Mouse (Mus musculus) forebrain, embryonic 14.5 days (tissue): ENCODE results near the gene Ppm1k. TPM values are rescaled to one million over a fixed set of nuclear protein-coding genes. Genes with fewer than 3 reads are reported as not detected.
A peak's percentile ranks its signal among the peaks of the same experiment; 100 is the strongest.

Experiments used
- ATAC-seq: fragments of 200-750 bp; cut with Nextera tagmentation; 2 replicates; pipeline ENCODE4 v1.8.0; 2017; ENCODE audit warnings: mild to moderate bottlenecking, moderate library complexity
- DNase-seq: peaks from one replicate; pipeline ENCODE4 v3.0.0-alpha.2; 2015; ENCODE audit warnings: low spot score
- H3K27ac ChIP-seq: fragments of 300-500 bp; sonication (generic); 2 replicates; pipeline ENCODE4 v1.5.1; 2014; ENCODE audit warnings: low read depth, mild to moderate bottlenecking, control low read depth, low read length, moderate library complexity
- H3K27me3 ChIP-seq: fragments of 300-500 bp; sonication (generic); replicated peaks from 2 replicates; pipeline ENCODE4 v1.6.1; 2014; ENCODE audit warnings: low read length, control low read depth, mixed read lengths; ENCODE audit not compliant: control insufficient read depth, insufficient read depth
- H3K36me3 ChIP-seq: fragments of 300-500 bp; sonication (generic); 2 replicates; pipeline ENCODE4 v1.6.1; 2014; ENCODE audit warnings: low read length, control low read depth; ENCODE audit not compliant: control insufficient read depth, insufficient read depth
- H3K4me1 ChIP-seq: fragments of 300-500 bp; sonication (generic); 2 replicates; pipeline ENCODE4 v1.6.1; 2014; ENCODE audit warnings: antibody characterized with exemption, low read length, control low read depth; ENCODE audit not compliant: control insufficient read depth, insufficient read depth
- H3K4me2 ChIP-seq: fragments of 300-500 bp; sonication (generic); 2 replicates; pipeline ENCODE4 v1.6.1; 2014; ENCODE audit warnings: mild to moderate bottlenecking, control low read depth, low read length
- H3K4me3 ChIP-seq: fragments of 300-500 bp; sonication (generic); 2 replicates; pipeline ENCODE4 v1.5.1; 2014; ENCODE audit warnings: low read depth, low read length, control low read depth
- H3K9ac ChIP-seq: fragments of 300-500 bp; sonication (generic); 2 replicates; pipeline ENCODE4 v1.6.1; 2014; ENCODE audit warnings: mild to moderate bottlenecking, low read length, control low read depth, moderate library complexity
- H3K9me3 ChIP-seq: fragments of 300-500 bp; sonication (generic); replicated peaks from 2 replicates; pipeline ENCODE4 v1.6.1; 2016; ENCODE audit warnings: low read length, control low read depth, mixed read lengths; ENCODE audit not compliant: control insufficient read depth
- WGBS: fragments of 180-500 bp; shearing (Covaris S2); extraction: QIAGEN DNeasy Blood & Tissue Kit; methylation state at CpG from one replicate; pipeline ENCODE4 v1.1.7; 2014; 5-methylcytosine and 5-hydroxymethylcytosine counted together
- polyA plus RNA-seq: library from polyadenylated mRNA; unstranded; fragments of >200 nt; fragmentation: Nextera tagmentation; extraction: Ambion mirVana; gene quantifications from 2 replicates; pipeline ENCODE4 v1.2.1, GENCODE M21; 2014

The Ppm1k gene
- 4.9 and 6.2 TPM in 2 replicates for polyA plus RNA-seq

- peaks cover 8% of the 10 kb centered on the region; the same call in 1 of the 2 replicates for H3K4me1 ChIP-seq
- peak within 1 kb of the TSS; percentile 81 for H3K9ac ChIP-seq
- H3K27ac ChIP-seq, result peak within 1 kb of the TSS; percentile 55; the same call in 1 of the 2 replicates
- no peaks in the 10 kb centered on the region for H3K27me3 ChIP-seq
- ATAC-seq (peak; percentile 98), DNase-seq (peak; percentile 99)
- no peaks in the 10 kb centered on the region for H3K36me3 ChIP-seq
- WGBS, result under 1% methylated on average over 24 of the region's 24 CpGs
- H3K4me3 ChIP-seq, result peak within 1 kb of the TSS; percentile 69
- H3K9me3 ChIP-seq, result no peaks in the 10 kb centered on the region
- peak within 1 kb of the TSS; percentile 87 for H3K4me2 ChIP-seq
Measured at GRCm38 (mm10) chr6:57535386-57535936, at the start of gene Ppm1k. TSS of gene Ppm1k (minus strand) at chr6:57535468.

- no peak overlapping the region for H3K27ac ChIP-seq
- peaks cover 5% of the 10 kb centered on the region; the same call in 1 of the 2 replicates for H3K4me1 ChIP-seq
- 80% methylated on average over 4 of the region's 4 CpGs for WGBS
- H3K27me3 ChIP-seq, result no peaks in the 10 kb centered on the region
- DNase-seq, result no peak
- ATAC-seq, result no peak
- no peak overlapping the region for H3K9ac ChIP-seq
- no peaks in the 10 kb centered on the region for H3K36me3 ChIP-seq
- H3K4me2 ChIP-seq, result no peak overlapping the region
- no peak overlapping the region for H3K4me3 ChIP-seq
- H3K9me3 ChIP-seq, result no peaks in the 10 kb centered on the region
Measured at GRCm38 (mm10) chr6:57582356-57582755, 47.1 kb upstream of the Ppm1k start.

- Histone ChIP-seq H3K27me3 (no peaks in the 10 kb centered on the region), H3K4me3 (no peak overlapping the region), H3K4me2 (peak overlapping the region; percentile 57; the same call in 1 of the 2 replicates), H3K27ac (no peak overlapping the region), H3K36me3 (no peaks in the 10 kb centered on the region), H3K4me1 (peaks cover 5% of the 10 kb centered on the region; the same call in 1 of the 2 replicates), H3K9me3 (no peaks in the 10 kb centered on the region), H3K9ac (no peak overlapping the region)
- WGBS, result 90% methylated on average over 12 of the region's 12 CpGs
- ATAC-seq, result no peak
- no peak for DNase-seq
Measured at GRCm38 (mm10) chr6:57581595-57581994, 46.3 kb upstream of the Ppm1k start.

DNA sequence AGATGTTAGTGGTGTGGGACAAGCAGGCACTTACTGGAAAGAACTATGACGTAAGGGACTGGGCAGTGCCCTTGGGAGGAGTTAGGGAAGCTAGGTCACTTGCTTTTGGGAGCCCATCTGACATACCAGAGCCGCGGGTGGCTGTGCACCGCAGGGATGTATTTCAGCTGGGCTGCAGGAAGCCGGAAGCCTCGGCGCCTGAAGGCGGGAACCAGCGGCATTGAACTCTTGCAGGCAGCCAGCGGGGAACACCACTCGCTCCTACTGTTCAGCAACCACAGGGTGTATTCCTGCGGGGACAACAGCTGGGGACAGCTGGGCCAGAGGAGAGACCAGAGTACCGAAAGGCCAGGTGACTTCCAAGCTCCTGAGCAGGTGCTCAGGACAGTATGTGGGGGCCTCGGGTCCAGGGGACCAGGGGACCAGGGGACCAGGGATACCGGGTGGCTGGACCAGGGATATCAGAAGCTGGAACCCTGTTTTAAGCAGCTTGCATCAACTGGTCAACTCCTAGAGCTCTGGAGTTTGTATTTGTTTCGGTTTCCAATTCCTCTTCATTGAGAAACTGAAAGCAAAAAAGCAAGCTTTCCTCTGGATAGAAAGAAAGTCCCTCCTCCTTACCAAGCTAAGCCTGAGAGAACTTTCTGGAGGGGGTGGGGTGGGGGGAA lies 45.7 kb upstream of the Ppm1k start, which contains the start of gene Herc6:
Gene Herc6, plus strand, starts transcription at position 120 of the 668 bp plus-strand sequence.
- DNase-seq, result peak; percentile 47
- H3K9ac ChIP-seq, result peak within 1 kb of the TSS; percentile 62
- 2% methylated on average over 16 of the region's 16 CpGs for WGBS

DNA sequence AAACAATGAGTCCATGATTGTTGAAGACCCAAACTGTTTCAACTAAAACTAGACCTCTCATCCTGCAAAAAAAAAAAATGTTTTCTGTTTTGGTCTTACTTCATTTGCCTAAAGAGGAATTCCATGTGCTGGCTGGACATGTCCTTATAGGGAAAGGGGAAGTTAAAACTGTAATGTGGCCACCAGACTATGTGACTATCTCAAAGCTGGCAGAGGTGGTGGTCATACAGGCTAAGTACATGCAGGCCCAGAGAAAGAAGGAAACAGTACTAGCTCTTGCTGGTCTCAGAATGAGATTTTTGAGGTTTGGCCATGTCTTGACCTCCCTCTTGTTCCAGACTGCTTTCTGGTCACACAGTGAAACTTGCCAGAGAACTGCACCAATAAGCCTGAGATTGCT lies 36.3 kb upstream of the Ppm1k start:
- ATAC-seq (no peak), DNase-seq (no peak)
- H3K9me3 ChIP-seq, result no peaks in the 10 kb centered on the region

More for the DNA sequence above, 45.7 kb upstream of the Ppm1k start, which contains the start of gene Herc6:
- Histone ChIP-seq H3K4me1 (peaks cover 5% of the 10 kb centered on the region; the same call in 1 of the 2 replicates), H3K4me2 (peak within 1 kb of the TSS; percentile 57), H3K4me3 (peak within 1 kb of the TSS; percentile 26), H3K27ac (no peak within 1 kb of the TSS), H3K36me3 (no peaks in the 10 kb centered on the region), H3K27me3 (no peaks in the 10 kb centered on the region), H3K9me3 (no peaks in the 10 kb centered on the region)
- ATAC-seq, result peak; percentile 66

DNA sequence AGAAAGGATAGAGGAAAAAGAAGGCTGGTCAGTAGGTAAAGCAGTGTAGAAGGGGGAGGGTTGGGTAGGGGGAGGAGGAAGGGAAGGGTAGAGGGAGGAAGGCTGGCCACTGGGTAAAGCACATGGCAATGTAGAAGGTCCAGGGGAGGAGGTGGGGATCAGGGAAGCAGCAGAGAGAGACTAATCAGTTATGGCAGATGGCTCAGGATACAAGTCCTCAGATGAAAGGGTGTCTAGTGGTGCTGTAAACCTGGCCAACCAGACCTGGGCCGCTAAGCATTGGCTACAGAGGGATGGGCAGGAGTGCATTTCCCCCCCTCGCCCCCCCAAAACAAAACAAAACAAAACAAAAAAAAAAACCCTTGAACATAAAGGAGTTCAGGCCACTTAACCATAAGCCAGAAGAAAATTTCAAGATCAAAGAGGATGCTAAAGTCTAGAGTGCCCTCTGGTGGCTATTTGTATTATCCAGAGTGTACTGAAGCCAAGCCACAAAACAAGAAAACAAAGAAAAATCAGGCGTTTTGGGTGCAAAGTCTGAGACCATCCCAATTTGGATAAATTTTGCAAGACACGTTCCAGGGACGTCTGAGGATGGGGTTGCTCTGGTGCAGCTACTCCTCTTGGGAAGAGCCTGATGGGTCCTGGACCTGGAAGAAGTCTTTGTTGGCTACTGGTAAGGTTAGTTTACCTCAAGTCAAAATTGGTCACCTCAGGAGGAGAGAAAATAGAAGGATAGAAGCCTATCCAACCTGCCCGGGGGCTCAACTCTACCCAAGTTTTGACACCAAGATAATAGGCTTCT lies 35.1 kb upstream of the Ppm1k start:
- no peak overlapping the region for H3K4me2 ChIP-seq
- DNase-seq (peak; percentile 89), ATAC-seq (peak; percentile 62; the same call in 1 of the 2 replicates)
- WGBS, result 14% methylated on average over 6 of the region's 6 CpGs
- H3K36me3 ChIP-seq, result no peaks in the 10 kb centered on the region
- H3K27ac ChIP-seq, result no peak overlapping the region
- no peaks in the 10 kb centered on the region for H3K27me3 ChIP-seq
- no peaks in the 10 kb centered on the region for H3K9me3 ChIP-seq
- no peak overlapping the region for H3K4me3 ChIP-seq
- no peaks in the 10 kb centered on the region for H3K4me1 ChIP-seq
- no peak overlapping the region; the same call in 1 of the 2 replicates for H3K9ac ChIP-seq

More for the DNA sequence above, 36.3 kb upstream of the Ppm1k start:
- H3K36me3 ChIP-seq, result no peaks in the 10 kb centered on the region
- H3K9ac ChIP-seq, result no peak overlapping the region
- no peak overlapping the region for H3K4me3 ChIP-seq
- H3K27ac ChIP-seq, result no peak overlapping the region
- H3K4me2 ChIP-seq, result no peak overlapping the region
- H3K27me3 ChIP-seq, result no peaks in the 10 kb centered on the region
- no peaks in the 10 kb centered on the region for H3K4me1 ChIP-seq

- DNase-seq (no peak), ATAC-seq (no peak)
- Histone ChIP-seq H3K27ac (no peak overlapping the region), H3K9me3 (no peaks in the 10 kb centered on the region), H3K36me3 (no peaks in the 10 kb centered on the region), H3K4me2 (no peak overlapping the region), H3K4me3 (no peak overlapping the region), H3K27me3 (no peaks in the 10 kb centered on the region), H3K4me1 (no peaks in the 10 kb centered on the region), H3K9ac (no peak overlapping the region)
- WGBS, result 84% methylated on average over 2 of the region's 2 CpGs
Measured at GRCm38 (mm10) chr6:57567630-57568029, 32.4 kb upstream of the Ppm1k start.

GRCm38 (mm10) chr6:57565452-57565851 lies 30.2 kb upstream of the Ppm1k start:
- Histone ChIP-seq H3K9me3 (no peaks in the 10 kb centered on the region), H3K4me1 (no peaks in the 10 kb centered on the region), H3K4me3 (no peak overlapping the region), H3K36me3 (no peaks in the 10 kb centered on the region), H3K4me2 (no peak overlapping the region), H3K27me3 (no peaks in the 10 kb centered on the region), H3K27ac (no peak overlapping the region), H3K9ac (no peak overlapping the region)
- 88% methylated on average over 7 of the region's 7 CpGs for WGBS
- ATAC-seq (no peak), DNase-seq (peak; percentile 1)
